Mouse (Mus musculus) hematopoietic stem cell, adult 5-6 weeks (primary cell): ENCODE results near the gene Sem1. TPM values are rescaled to one million over a fixed set of nuclear protein-coding genes. Genes with fewer than 3 reads are reported as not detected.
"Not testable (repeated sequence)": the region's sequence is repeated elsewhere in the genome, so short reads cannot be mapped to it uniquely, and the experiment has no call there.

Experiments
- ATAC-seq, 2 experiments: fragments of 125-278 bp in 1 of 2; replicated peaks in 1 of 2; 2 replicates each; pipeline ENCODE4 v1.8.0; 2016 to 2017; ENCODE audit warnings: inconsistent platforms in 2 of 2, mild to moderate bottlenecking in 2 of 2, moderate number of reproducible peaks in 2 of 2, low read depth in 1 of 2, moderate TSS enrichment in 1 of 2; ENCODE audit not compliant: low FRiP score in 2 of 2, poor library complexity in 2 of 2, severe bottlenecking in 2 of 2, insufficient read depth in 1 of 2, low TSS enrichment in 1 of 2
- total RNA-seq: library from RNA; stranded (forward); fragments of 172-1452, 232-1000 nt; gene quantifications from 2 replicates; pipeline ENCODE4 v1.2.3, GENCODE M21; 2017

Gene Sem1
- total RNA-seq, 1 experiment from 2014 or later: 98.8 TPM

DNA sequence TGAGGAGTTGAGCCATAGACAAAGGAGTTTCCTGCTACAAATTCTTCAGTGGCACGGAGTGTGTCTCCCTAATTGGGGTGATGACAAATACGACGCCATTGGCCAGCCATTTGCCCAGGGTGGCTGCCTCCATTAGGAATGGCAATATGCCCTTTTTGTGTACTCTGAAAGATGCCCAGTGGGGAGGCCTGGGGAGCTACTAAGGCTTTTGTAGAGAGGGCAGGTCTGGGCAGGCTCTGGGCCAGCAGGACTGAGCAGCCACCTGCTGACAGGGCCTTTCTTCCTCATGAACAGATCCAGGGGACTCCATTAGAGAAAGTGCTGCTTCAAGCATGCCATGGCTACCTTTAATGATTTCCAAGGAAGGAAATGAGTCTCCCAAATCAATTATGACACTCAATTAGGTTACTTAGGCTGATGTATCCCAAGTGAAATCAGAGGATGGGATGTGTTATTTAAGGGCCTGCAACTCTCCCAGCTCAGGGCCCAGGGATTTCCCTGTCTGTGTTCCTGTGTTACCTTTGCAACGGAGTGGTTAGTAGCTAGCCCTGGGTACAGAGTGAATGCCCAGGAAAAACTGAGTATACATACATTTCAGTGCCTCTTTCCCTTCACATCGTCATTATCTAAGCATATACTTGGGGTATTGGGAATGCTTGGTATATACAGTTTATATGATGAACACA is 41.5 kb downstream of the Sem1 start:
- no peak for ATAC-seq

DNA sequence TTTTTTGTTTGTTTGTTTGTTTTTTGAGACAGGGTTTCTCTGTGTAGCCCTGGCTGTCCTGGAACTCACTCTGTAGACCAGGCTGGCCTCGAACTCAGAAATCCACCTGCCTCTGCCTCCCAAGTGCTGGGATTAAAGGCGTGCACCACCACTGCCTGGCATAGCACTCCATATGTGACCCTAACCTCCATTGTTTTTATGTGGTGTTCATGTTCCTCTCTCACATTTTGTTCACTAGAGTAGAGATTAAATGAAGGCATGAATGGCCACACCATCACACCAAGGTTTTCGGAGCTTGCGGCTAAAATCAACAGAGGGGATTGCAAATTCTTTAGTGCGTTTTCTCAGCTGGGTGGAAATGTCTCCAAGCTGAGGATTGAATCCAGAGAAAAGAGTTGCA is 42.1 kb downstream of the Sem1 start:
- ATAC-seq: not testable (repeated sequence)
